Mouse (Mus musculus) neural tube, embryonic 15.5 days (tissue): Measurements from ENCODE around the gene Prmt2. TPM values are rescaled to one million over a fixed set of nuclear protein-coding genes. Genes with fewer than 3 reads are reported as not detected.

Source experiments
- ATAC-seq: fragments of 200-750 bp; cut with Nextera tagmentation; 2 replicates; pipeline ENCODE4 v1.8.0; 2017; ENCODE audit warnings: mild to moderate bottlenecking, moderate TSS enrichment, moderate library complexity; ENCODE audit not compliant: low FRiP score
- H3K27ac ChIP-seq: fragments of 300-500 bp; sonication (generic); replicated peaks from 2 replicates; pipeline ENCODE4 v1.5.1; 2015; ENCODE audit warnings: mild to moderate bottlenecking, inconsistent platforms
- H3K27me3 ChIP-seq: fragments of 300-500 bp; sonication (generic); replicated peaks from 2 replicates; pipeline ENCODE4 v1.6.1; 2015; ENCODE audit warnings: inconsistent platforms
- H3K36me3 ChIP-seq: fragments of 300-500 bp; sonication (generic); 2 replicates; pipeline ENCODE4 v1.6.1; 2015; ENCODE audit warnings: inconsistent platforms
- H3K4me1 ChIP-seq: fragments of 300-500 bp; sonication (generic); 2 replicates; pipeline ENCODE4 v1.6.1; 2015; ENCODE audit warnings: inconsistent platforms
- H3K4me2 ChIP-seq: fragments of 300-500 bp; sonication (generic); 2 replicates; pipeline ENCODE4 v1.6.1; 2015; ENCODE audit warnings: inconsistent platforms, mild to moderate bottlenecking, moderate library complexity
- H3K4me3 ChIP-seq: fragments of 300-500 bp; sonication (generic); replicated peaks from 2 replicates; pipeline ENCODE4 v1.5.1; 2015; ENCODE audit warnings: mild to moderate bottlenecking, inconsistent platforms
- H3K9ac ChIP-seq: fragments of 300-500 bp; sonication (generic); replicated peaks from 2 replicates; pipeline ENCODE4 v1.6.1; 2015; ENCODE audit warnings: mild to moderate bottlenecking, inconsistent platforms
- H3K9me3 ChIP-seq: fragments of 300-500 bp; sonication (generic); replicated peaks from 2 replicates; pipeline ENCODE4 v1.6.1; 2016; ENCODE audit warnings: inconsistent platforms
- WGBS: fragments of 180-500 bp; shearing (Covaris S2); methylation state at CpG from one replicate; pipeline ENCODE4 v1.1.7; 2015; ENCODE audit warnings: mixed read lengths; 5-methylcytosine and 5-hydroxymethylcytosine counted together
- microRNA counts: library from miRNA; unstranded; fragments of <30 nt; microRNA quantifications from one replicate; lab custom pipeline; 2016
- microRNA-seq: library from miRNA; unstranded; fragments of <30 nt; microRNA quantifications from one replicate; pipeline ENCODE4, GENCODE M21; 2017
- polyA plus RNA-seq: library from polyadenylated mRNA; unstranded; fragments of >200 nt; fragmentation: Nextera tagmentation; extraction: Ambion mirVana; gene quantifications from 2 replicates; pipeline ENCODE4 v1.2.1, GENCODE M21; 2015

The Prmt2 gene
- polyA plus RNA-seq, 1 experiment from 2014 or later, result 302 TPM

DNA sequence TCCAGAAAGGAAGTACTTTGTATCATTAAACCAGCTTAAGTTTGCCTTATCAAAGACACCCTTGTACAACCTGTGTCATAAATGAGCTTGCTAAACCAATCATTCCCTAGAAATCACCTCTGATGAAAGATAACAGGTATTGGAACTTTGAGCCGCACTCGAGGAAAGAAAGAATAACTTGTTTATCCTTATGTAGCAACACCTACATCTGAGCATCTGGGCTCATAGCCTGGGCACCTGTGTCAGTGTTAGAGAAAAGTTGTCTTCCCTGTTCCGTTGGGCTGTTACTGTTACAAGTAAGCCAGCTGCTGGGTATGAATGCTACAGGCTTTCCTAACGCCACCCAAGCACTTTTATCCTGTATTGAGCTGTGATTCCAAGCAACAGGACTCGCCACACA is 80.1 kb downstream of the Prmt2 start:
- Histone ChIP-seq H3K9me3 (no peaks in the 10 kb centered on the region), H3K27ac (no peak overlapping the region), H3K9ac (no peak overlapping the region), H3K36me3 (no peaks in the 10 kb centered on the region), H3K4me1 (no peaks in the 10 kb centered on the region), H3K4me3 (no peak overlapping the region), H3K27me3 (no peaks in the 10 kb centered on the region), H3K4me2 (no peak overlapping the region)
- 81% methylated on average over 5 of the region's 5 CpGs for WGBS
- no peak for ATAC-seq

MicroRNAs encoded within 50 kb of the gene (microRNA counts, 519-probe panel; counts per million panel counts)
- microRNA mmu-miR-678 (lab: Ali Mortazavi, UCI), result 2,083 counts per million, percentile 45 among the panel's probes with 10 or more counts

Small RNAs within 50 kb of the gene (microRNA-seq; reads per million reads assigned to microRNA genes)
- gene Mir678, result not detected

Other genes starting within 250 kb of the Prmt2 start
- gene Zfp280b, start 205.2 kb downstream of the Prmt2 start, polyA plus RNA-seq, result 10.3 and 15.3 TPM in 2 replicates
- not detected in 2 replicates for gene Slc5a4b, start 126.9 kb downstream of the Prmt2 start, polyA plus RNA-seq
- gene Slc5a4a, start 90.4 kb downstream of the Prmt2 start, polyA plus RNA-seq, result 0.11 and 0.22 TPM in 2 replicates
- gene S100b, start 16.0 kb upstream of the Prmt2 start, polyA plus RNA-seq, result 5.4 and 7.4 TPM in 2 replicates
- gene Dip2a, start 107.4 kb upstream of the Prmt2 start, polyA plus RNA-seq, result 16.8 and 19.7 TPM in 2 replicates
- not detected in 2 replicates for gene AC141477.1, start 202.6 kb upstream of the Prmt2 start, polyA plus RNA-seq
- gene Pcnt, start 204.9 kb upstream of the Prmt2 start, polyA plus RNA-seq, result 5.9 and 7.2 TPM in 2 replicates
- gene 2610028H24Rik, start 211.2 kb upstream of the Prmt2 start, polyA plus RNA-seq, result not detected in 2 replicates
- gene Mcm3ap, start 231.1 kb upstream of the Prmt2 start, polyA plus RNA-seq, result 48.2 and 60.4 TPM in 2 replicates
- gene Ybey, start 231.2 kb upstream of the Prmt2 start, polyA plus RNA-seq, result 6.1 and 6.8 TPM in 2 replicates